Mouse (Mus musculus) ES-E14 (cell line): ENCODE data around the gene Gprc5d.

Experiments used
- CHD2 ChIP-seq: IDR thresholded peaks from 2 replicates; pipeline ENCODE4 v1.6.1; 2014; ENCODE audit warnings: mild to moderate bottlenecking, low read depth, low read length, inconsistent platforms
- ZC3H11A ChIP-seq: IDR thresholded peaks from 2 replicates; pipeline ENCODE4 v1.6.1; 2012; ENCODE audit warnings: low read depth, mild to moderate bottlenecking, inconsistent platforms, low read length, borderline replicate concordance
- ZNF384 ChIP-seq: IDR thresholded peaks from 2 replicates; pipeline ENCODE4 v1.6.1; 2012; ENCODE audit warnings: low read depth, low read length, inconsistent platforms

- TF ChIP-seq ZC3H11A (no peak), ZNF384 (no peak), CHD2 (no peak)
Measured at GRCm38 (mm10) chr6:135065236-135065957, 52.7 kb downstream of the Gprc5d start, which contains the start of gene Gprc5a.
